Mouse (Mus musculus) embryonic facial prominence, embryonic 13.5 days (tissue): ENCODE data around the gene Hlf. TPM values are rescaled to one million over a fixed set of nuclear protein-coding genes. Genes with fewer than 3 reads are reported as not detected.

ENCODE experiments used
- ATAC-seq: fragments of 200-750 bp; cut with Nextera tagmentation; 2 replicates; pipeline ENCODE4 v1.8.0; 2017; ENCODE audit warnings: low read depth; ENCODE audit not compliant: insufficient number of reproducible peaks, insufficient read depth, low FRiP score, low TSS enrichment
- H3K27ac ChIP-seq: fragments of 300-500 bp; sonication (generic); 2 replicates; pipeline ENCODE4 v1.5.1; 2015; ENCODE audit warnings: moderate library complexity, mild to moderate bottlenecking, inconsistent platforms
- H3K27me3 ChIP-seq: fragments of 300-500 bp; sonication (generic); 2 replicates; pipeline ENCODE4 v1.6.1; 2015; ENCODE audit warnings: mild to moderate bottlenecking, inconsistent platforms
- H3K36me3 ChIP-seq: fragments of 300-500 bp; sonication (generic); 2 replicates; pipeline ENCODE4 v1.6.1; 2015; ENCODE audit warnings: mild to moderate bottlenecking, inconsistent platforms
- H3K4me1 ChIP-seq: fragments of 300-500 bp; sonication (generic); 2 replicates; pipeline ENCODE4 v1.6.1; 2015; ENCODE audit warnings: inconsistent platforms
- H3K4me2 ChIP-seq: fragments of 300-500 bp; sonication (generic); 2 replicates; pipeline ENCODE4 v1.6.1; 2015; ENCODE audit warnings: moderate library complexity, mild to moderate bottlenecking, inconsistent platforms
- H3K4me3 ChIP-seq: fragments of 300-500 bp; sonication (generic); 2 replicates; pipeline ENCODE4 v1.5.1; 2015; ENCODE audit warnings: mild to moderate bottlenecking, inconsistent platforms
- H3K9ac ChIP-seq: fragments of 300-500 bp; sonication (generic); 2 replicates; pipeline ENCODE4 v1.6.1; 2015; ENCODE audit warnings: mild to moderate bottlenecking, inconsistent platforms
- H3K9me3 ChIP-seq: fragments of 300-500 bp; sonication (generic); 2 replicates; pipeline ENCODE4 v1.6.1; 2016; ENCODE audit warnings: inconsistent platforms
- WGBS: fragments of 180-500 bp; shearing (Covaris S2); methylation state at CpG from one replicate; pipeline ENCODE4 v1.1.7; 2015; ENCODE audit warnings: mixed read lengths; 5-methylcytosine and 5-hydroxymethylcytosine counted together
- polyA plus RNA-seq: library from polyadenylated mRNA; unstranded; fragments of >200 nt; fragmentation: Nextera tagmentation; extraction: Ambion mirVana; gene quantifications from 2 replicates; pipeline ENCODE4 v1.2.1, GENCODE M21; 2015

The Hlf gene
- polyA plus RNA-seq, result 8.8 and 9.5 TPM in 2 replicates

- 1% methylated on average over 27 of the region's 40 CpGs for WGBS
- H3K9ac ChIP-seq, result peak within 1 kb of the TSS; percentile 67
- peak; percentile 94 for ATAC-seq
These were observed at the start of gene Hlf for GRCm38 (mm10) chr11:90390817-90391173. Gene Hlf, minus strand, starts transcription at chr11:90390895.

GRCm38 (mm10) chr11:90438768-90439167 is 48.1 kb upstream of the Hlf start:
- no peak for ATAC-seq
- 69% methylated on average over 5 of the region's 5 CpGs for WGBS

More at GRCm38 (mm10) chr11:90390817-90391173, at the start of gene Hlf:
- peak within 1 kb of the TSS; percentile 93 for H3K4me2 ChIP-seq
- peaks cover 35% of the 10 kb centered on the region for H3K4me1 ChIP-seq
- H3K27ac ChIP-seq, result no peak within 1 kb of the TSS
- H3K4me3 ChIP-seq, result peak within 1 kb of the TSS; percentile 56
- H3K27me3 ChIP-seq, result peaks cover 47% of the 10 kb centered on the region
- H3K36me3 ChIP-seq, result peaks cover 7% of the 10 kb centered on the region; the same call in 1 of the 2 replicates
- H3K9me3 ChIP-seq, result no peaks in the 10 kb centered on the region

GRCm38 (mm10) chr11:90425207-90425525 is 34.5 kb upstream of the Hlf start:
- Histone ChIP-seq H3K4me1 (peaks cover 29% of the 10 kb centered on the region), H3K4me2 (no peak overlapping the region), H3K27me3 (no peaks in the 10 kb centered on the region)

More at GRCm38 (mm10) chr11:90438768-90439167, 48.1 kb upstream of the Hlf start:
- no peaks in the 10 kb centered on the region for H3K36me3 ChIP-seq
- H3K27me3 ChIP-seq, result no peaks in the 10 kb centered on the region
- H3K4me3 ChIP-seq, result no peak overlapping the region
- H3K27ac ChIP-seq, result no peak overlapping the region
- no peak overlapping the region for H3K4me2 ChIP-seq
- no peaks in the 10 kb centered on the region for H3K9me3 ChIP-seq
- no peak overlapping the region for H3K9ac ChIP-seq
- H3K4me1 ChIP-seq, result peaks cover 4% of the 10 kb centered on the region; the same call in 1 of the 2 replicates

GRCm38 (mm10) chr11:90424334-90425206 is 33.9 kb upstream of the Hlf start:
- WGBS, result 41% methylated on average over 11 of the region's 11 CpGs
- H3K36me3 ChIP-seq, result no peaks in the 10 kb centered on the region
- peak overlapping the region; percentile 90 for H3K27ac ChIP-seq
- no peak overlapping the region for H3K9ac ChIP-seq
- peak; percentile 83 for ATAC-seq
- H3K9me3 ChIP-seq, result no peaks in the 10 kb centered on the region
- peak overlapping the region; percentile 44 for H3K4me2 ChIP-seq
- H3K4me3 ChIP-seq, result no peak overlapping the region
- peaks cover 29% of the 10 kb centered on the region for H3K4me1 ChIP-seq
- H3K27me3 ChIP-seq, result peaks cover 2% of the 10 kb centered on the region; the same call in 1 of the 2 replicates

More at GRCm38 (mm10) chr11:90425207-90425525, 34.5 kb upstream of the Hlf start:
- ATAC-seq, result no peak
- Histone ChIP-seq H3K9ac (no peak overlapping the region), H3K4me3 (no peak overlapping the region), H3K27ac (peak overlapping the region; percentile 90), H3K36me3 (no peaks in the 10 kb centered on the region), H3K9me3 (no peaks in the 10 kb centered on the region)
- WGBS, result 87% methylated on average over 4 of the region's 4 CpGs

- Histone ChIP-seq H3K27me3 (peaks cover 6% of the 10 kb centered on the region; the same call in 1 of the 2 replicates), H3K27ac (peak overlapping the region; percentile 90), H3K9me3 (no peaks in the 10 kb centered on the region), H3K4me3 (no peak overlapping the region), H3K36me3 (no peaks in the 10 kb centered on the region), H3K4me1 (peaks cover 29% of the 10 kb centered on the region), H3K4me2 (peak overlapping the region; percentile 44), H3K9ac (no peak overlapping the region)
- WGBS, result 18% methylated on average over 3 of the region's 3 CpGs
- ATAC-seq, result peak; percentile 50
These were observed 33.2 kb upstream of the Hlf start for GRCm38 (mm10) chr11:90423896-90424295.

GRCm38 (mm10) chr11:90419706-90420105 is 29.0 kb upstream of the Hlf start:
- Histone ChIP-seq H3K4me1 (peaks cover 37% of the 10 kb centered on the region), H3K27ac (no peak overlapping the region), H3K4me3 (no peak overlapping the region), H3K27me3 (peaks cover 6% of the 10 kb centered on the region; the same call in 1 of the 2 replicates), H3K9me3 (no peaks in the 10 kb centered on the region), H3K36me3 (no peaks in the 10 kb centered on the region), H3K9ac (no peak overlapping the region), H3K4me2 (no peak overlapping the region)
- no peak for ATAC-seq
- WGBS, result 92% methylated on average over 11 of the region's 11 CpGs

GRCm38 (mm10) chr11:90417921-90418320 is 27.2 kb upstream of the Hlf start:
- peak; percentile 98 for ATAC-seq
- peaks cover 6% of the 10 kb centered on the region; the same call in 1 of the 2 replicates for H3K27me3 ChIP-seq
- H3K27ac ChIP-seq, result peak overlapping the region; percentile 60
- 0% methylated on average over 42 of the region's 42 CpGs for WGBS
- peaks cover 21% of the 10 kb centered on the region for H3K4me1 ChIP-seq
- H3K4me3 ChIP-seq, result peak overlapping the region; percentile 36
- no peaks in the 10 kb centered on the region for H3K36me3 ChIP-seq
- peak overlapping the region; percentile 61 for H3K4me2 ChIP-seq
- H3K9me3 ChIP-seq, result no peaks in the 10 kb centered on the region
- H3K9ac ChIP-seq, result peak overlapping the region; percentile 68

GRCm38 (mm10) chr11:90417011-90417410 is 26.3 kb upstream of the Hlf start:
- H3K4me2 ChIP-seq, result peak overlapping the region; percentile 61
- 78% methylated on average over 5 of the region's 5 CpGs for WGBS
- no peak for ATAC-seq

GRCm38 (mm10) chr11:90398850-90399249 is 8.2 kb upstream of the Hlf start:
- ATAC-seq, result no peak
- Histone ChIP-seq H3K4me2 (no peak overlapping the region), H3K36me3 (no peaks in the 10 kb centered on the region), H3K27ac (no peak overlapping the region), H3K4me3 (no peak overlapping the region), H3K4me1 (no peaks in the 10 kb centered on the region), H3K9ac (no peak overlapping the region), H3K9me3 (no peaks in the 10 kb centered on the region), H3K27me3 (no peaks in the 10 kb centered on the region)
- WGBS, result 32% methylated on average over 6 of the region's 6 CpGs

More at GRCm38 (mm10) chr11:90417011-90417410, 26.3 kb upstream of the Hlf start:
- H3K9me3 ChIP-seq, result no peaks in the 10 kb centered on the region
- H3K27ac ChIP-seq, result no peak overlapping the region
- peaks cover 18% of the 10 kb centered on the region for H3K4me1 ChIP-seq
- peaks cover 6% of the 10 kb centered on the region; the same call in 1 of the 2 replicates for H3K27me3 ChIP-seq
- H3K9ac ChIP-seq, result no peak overlapping the region
- no peak overlapping the region for H3K4me3 ChIP-seq
- H3K36me3 ChIP-seq, result no peaks in the 10 kb centered on the region

- H3K9me3 ChIP-seq, result no peaks in the 10 kb centered on the region
- peaks cover 30% of the 10 kb centered on the region for H3K4me1 ChIP-seq
- H3K4me2 ChIP-seq, result peak overlapping the region; percentile 93
- no peak overlapping the region for H3K9ac ChIP-seq
- no peak overlapping the region for H3K27ac ChIP-seq
- H3K4me3 ChIP-seq, result peak overlapping the region; percentile 56
- ATAC-seq, result no peak
- H3K36me3 ChIP-seq, result peaks cover 4% of the 10 kb centered on the region; the same call in 1 of the 2 replicates
- peaks cover 40% of the 10 kb centered on the region for H3K27me3 ChIP-seq
- 8% methylated on average over 14 of the region's 14 CpGs for WGBS
These were observed 833 bp upstream of the Hlf start for GRCm38 (mm10) chr11:90391271-90392185.
